Mouse (Mus musculus) cerebellum, adult 9-10 months (tissue): ENCODE measurements at regions not wholly inside any gene's neighbourhood (a gene's known extent, or its start where the extent isn't known, plus 50 kb on each side); places are given as distances from the start of the nearest gene placed in this dataset.
"Not testable (repeated sequence)": the region's sequence is repeated elsewhere in the genome, so short reads cannot be mapped to it uniquely, and the experiment has no call there.

Experiments used
- DNase-seq: peaks from one replicate; pipeline ENCODE4 v3.0.0; 2022

DNA sequence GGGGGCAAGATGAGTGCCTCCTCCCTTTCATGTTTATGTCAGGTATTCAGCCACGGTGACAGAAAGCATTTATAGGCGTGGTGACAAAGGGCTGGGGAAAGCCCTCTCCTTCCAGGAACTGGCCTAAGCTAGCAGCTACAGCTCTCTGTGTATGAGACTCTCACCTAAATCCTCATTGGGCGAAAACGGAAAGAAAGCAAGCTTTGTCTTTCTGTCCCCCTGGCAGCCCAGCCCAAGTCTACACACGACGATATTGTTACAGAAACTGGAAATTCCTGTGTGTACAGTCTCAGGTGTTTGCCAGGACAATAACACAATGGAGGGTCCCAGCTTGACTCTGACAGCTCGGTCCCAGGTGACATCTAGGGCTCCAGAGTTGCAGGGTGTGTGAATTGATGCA is 60.0 kb downstream of the Dact2 start:
- DNase-seq = no peak

DNA sequence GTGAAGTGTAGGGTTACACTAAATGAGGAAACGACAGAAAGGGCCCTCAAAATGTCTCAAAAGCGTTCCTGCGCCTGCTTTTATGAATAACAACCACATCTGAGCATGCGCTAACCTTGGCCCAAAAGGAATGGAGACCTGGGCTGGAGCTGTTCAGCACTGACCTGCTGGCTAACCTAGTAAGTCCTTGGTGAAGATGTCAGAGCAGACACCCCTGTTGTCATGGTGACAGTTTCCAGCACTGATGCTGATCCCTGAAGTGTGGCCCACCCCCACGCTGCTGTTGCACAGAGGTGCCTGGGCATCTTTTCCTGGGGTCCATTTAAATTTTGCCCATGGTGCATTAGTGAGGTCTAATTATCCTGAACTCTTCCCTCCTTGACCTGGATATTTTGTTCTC is 62.4 kb downstream of the Dact2 start:
- no peak for DNase-seq

DNA sequence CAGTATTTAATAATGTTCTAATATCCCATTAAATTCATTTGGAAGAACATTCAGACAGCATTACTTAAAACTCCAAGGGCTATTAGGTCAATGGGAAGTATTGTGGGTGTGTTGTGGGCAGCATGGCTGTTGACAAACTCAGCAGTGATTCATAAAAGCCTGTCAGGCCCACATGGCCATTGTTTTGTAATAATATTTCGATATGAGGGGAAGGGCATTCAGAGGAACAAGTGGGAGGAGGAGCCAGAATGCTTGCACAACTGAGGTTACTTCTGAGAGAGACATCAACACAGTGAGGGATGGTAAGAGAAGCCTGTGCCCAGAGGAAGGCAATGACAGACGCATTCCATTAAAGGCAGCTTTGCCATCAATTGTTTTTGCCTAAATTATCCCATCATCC is 63.8 kb downstream of the Dact2 start:
- DNase-seq = no peak

DNA sequence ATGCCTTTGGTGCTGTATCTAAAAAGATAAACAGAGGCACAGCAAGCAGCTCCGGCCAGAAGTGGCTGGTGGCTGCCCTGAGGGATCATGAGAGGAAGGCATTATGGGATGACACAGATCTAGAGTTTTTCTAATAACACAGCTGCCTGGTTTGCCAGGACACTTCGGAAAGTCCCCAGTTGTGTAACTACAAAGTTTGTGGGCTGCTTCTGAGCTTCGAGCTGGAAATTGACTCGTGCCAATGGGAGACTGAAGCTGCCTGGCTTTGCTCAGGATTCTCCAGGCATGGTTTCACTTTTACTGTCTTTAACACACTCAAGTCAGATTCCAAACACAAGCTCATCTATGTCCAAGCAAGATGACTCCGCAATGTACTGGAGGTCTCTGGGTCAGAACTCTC is 65.2 kb downstream of the Dact2 start:
- DNase-seq = no peak

DNA sequence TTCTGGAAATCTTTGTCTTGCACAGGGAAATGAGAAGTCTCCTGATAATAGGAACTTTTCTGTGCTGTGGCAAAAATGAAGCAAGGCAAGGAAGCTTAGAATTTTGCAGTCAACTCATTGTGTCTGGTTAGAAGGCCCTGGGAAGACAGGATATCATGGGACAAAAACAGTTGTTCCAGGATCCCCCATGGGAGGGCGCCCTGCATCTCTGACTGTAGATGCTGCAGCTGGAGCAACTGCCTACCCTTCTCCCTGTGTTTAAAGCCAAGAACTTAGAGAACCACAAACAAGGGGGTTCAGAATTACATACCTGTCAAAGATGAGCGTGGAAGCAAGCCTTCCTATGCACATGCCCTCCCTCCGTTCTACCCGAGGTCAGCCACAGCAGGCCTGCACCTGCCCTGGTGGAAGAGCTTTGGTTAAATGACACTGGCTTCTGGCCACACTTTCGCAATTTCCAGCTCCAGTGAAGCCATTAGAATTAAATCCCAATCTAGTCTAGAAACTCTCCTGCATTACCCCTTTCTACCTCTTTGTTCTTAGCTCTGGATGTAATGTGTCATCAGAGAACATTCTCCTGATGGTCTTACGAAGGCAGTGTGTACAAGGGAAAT is 67.3 kb downstream of the Dact2 start:
- DNase-seq = peak; percentile 4

DNA sequence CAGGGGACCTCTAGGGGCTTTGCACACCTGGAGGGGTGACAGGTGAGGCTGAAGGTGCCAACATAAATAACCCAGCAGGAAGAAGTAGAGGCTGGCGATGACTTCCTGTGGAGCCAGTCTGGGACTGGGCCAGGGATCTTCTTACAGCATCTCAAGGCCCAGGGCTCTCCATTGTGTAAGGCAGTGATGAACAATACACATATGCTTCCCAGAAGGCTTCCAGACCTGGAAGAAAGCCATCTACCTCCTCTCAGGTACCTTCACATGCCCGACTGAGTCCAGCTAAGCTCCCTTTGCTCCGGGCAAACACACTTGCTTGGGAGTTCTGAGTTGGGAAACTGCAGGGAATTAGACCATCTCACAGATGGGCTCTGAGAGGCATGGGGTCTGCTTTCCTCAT is 69.5 kb downstream of the Dact2 start:
- DNase-seq = no peak

DNA sequence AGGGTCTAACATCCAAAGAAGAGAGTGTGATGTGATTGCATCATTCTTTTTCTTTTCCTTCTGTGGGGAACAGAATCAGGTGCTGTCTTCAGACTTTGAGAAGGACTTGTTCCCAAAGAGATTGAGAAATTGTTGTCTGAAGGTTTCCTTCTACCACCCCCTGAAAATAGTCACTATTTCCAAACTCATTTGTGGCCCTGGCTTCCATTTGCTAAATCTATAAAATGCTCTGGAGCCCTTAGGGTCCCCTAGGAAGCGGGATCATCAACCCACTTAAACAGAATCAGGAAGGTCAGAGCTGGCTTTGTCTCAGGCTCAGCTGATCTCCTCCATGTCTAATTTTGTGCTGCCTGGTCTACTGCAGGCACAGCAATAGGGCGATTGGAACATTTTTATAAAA is 70.1 kb downstream of the Dact2 start:
- no peak for DNase-seq

DNA sequence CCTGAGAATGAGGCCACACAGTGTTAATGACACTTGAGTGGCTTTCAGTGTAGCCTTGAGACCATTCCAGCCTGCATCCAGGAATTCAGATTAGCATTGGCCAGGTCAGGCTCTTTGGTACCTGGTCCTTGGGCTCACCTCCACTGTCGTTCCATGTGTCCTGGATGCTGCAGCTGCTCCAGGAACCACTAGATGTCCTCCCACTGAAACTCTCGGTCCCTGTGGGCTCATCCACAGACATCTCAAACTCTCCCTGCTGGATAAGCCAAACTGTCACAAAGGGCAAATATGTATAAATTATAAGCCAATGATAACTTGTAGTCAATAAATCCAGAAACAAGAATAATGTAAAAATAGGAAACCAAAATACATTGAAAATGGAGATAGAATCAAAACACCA is 67.7 kb upstream of the Gm7358 start:
- DNase-seq = not testable (repeated sequence)

DNA sequence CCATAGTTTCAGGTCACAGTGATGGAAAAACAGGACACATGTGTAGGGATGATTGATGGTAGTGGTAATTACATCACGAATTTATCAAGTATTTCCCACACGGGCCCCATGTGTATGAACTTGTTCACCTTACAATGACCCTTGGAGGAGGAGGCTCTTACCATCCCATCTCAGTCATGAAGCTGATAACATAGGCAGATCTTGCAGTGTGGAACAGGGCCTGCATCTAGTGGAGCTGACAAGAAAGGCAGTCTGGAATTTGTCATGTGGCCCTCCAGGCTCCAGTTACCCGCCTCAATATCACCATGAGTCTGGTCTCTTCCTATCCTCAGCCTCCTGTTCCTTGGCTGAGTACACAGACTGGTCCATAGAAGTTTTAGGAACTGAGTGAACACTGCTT is 59.5 kb upstream of the Gm7358 start:
- no peak for DNase-seq

DNA sequence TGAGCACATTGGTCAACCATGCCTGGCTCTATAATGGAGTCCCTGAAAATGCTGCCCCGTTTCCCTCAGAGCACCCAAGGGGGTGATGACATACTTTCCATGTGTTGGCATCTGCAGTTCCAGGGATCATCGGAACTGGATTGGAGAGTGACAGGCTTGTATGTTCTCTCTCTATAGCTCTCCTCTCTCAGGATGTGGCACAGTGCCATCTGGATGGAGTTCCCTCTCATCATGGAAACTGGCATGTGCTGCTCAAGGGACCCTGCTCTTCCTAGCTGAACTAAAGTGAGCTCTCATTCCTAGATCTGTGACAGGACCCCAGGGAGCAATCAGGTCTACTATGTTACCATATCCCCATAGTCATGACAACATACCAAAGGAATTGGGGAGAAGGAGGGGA is 56.9 kb upstream of the Gm7358 start:
- DNase-seq = no peak

DNA sequence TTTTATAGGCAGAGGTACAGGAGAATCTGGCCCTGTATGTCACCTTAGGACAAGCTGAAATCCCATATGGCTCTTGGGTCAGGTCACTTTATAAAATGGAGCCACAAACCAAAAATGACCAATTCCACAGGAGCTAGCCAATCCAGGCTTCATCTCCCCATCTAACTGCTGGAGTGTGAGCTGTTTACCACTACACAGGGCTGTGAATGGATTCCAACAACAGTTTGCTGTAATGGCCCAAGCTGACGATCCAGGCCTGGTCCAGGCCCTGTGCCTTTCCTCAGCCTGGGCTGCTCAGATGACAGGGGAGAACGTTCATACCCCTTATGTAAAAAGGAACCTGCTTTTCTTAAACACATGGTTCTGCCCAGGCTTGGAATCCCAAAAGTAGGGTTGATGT is 55.5 kb upstream of the Gm7358 start:
- DNase-seq = no peak

DNA sequence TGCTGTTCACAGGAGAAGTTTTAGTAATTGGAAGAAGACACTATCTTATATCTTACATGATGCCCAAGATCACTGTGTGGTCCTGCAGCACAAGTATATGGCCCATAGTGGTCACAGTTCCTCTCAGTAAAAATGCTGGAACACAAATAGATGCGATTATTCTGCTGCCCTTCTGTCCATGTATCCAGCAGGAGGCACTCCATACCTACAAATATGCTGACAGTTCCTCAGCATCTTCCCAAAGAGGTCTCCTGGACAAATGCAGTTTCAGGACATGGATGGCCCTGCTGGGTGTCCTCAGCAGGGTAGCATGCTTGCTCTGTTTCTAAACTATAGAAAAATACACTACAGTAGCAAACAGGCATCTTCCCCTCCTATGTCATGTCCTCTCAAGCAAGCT is 52.4 kb upstream of the Gm7358 start:
- DNase-seq = not testable (repeated sequence)
